Mouse (Mus musculus): ENCODE results near the gene Olfr153. TPM values are rescaled to one million over a fixed set of nuclear protein-coding genes. Genes with fewer than 3 reads are reported as not detected.
"Not testable (repeated sequence)": the region's sequence is repeated elsewhere in the genome, so short reads cannot be mapped to it uniquely, and the experiment has no call there.

Olfr153 gene
- not detected in 2 replicates for polyA plus RNA-seq (2011; ENCODE audit: insufficient read length, low read depth, missing spikeins)

- Histone ChIP-seq H3K4me3 (ENCODE audit: insufficient read depth, low read length) (no peak within 1 kb of the TSS), H3K4me1 (ENCODE audit: control insufficient read depth, insufficient read depth, low read length) (no peaks in the 10 kb centered on the region), H3K27ac (ENCODE audit: insufficient read depth, low read length) (no peak within 1 kb of the TSS)
- no peak for TF ChIP-seq CTCF (IDR thresholded peaks at IDR 0.05; ENCODE audit: borderline replicate concordance, insufficient read depth, low read length)
- TF ChIP-seq POLR2A (IDR thresholded peaks at IDR 0.05; ENCODE audit: low read depth, low read length), result no peak
Measured at GRCm38 (mm10) chr2:87531496-87531895, at the start of gene Olfr153. Gene Olfr153, plus strand, starts transcription at chr2:87531796.

DNA sequence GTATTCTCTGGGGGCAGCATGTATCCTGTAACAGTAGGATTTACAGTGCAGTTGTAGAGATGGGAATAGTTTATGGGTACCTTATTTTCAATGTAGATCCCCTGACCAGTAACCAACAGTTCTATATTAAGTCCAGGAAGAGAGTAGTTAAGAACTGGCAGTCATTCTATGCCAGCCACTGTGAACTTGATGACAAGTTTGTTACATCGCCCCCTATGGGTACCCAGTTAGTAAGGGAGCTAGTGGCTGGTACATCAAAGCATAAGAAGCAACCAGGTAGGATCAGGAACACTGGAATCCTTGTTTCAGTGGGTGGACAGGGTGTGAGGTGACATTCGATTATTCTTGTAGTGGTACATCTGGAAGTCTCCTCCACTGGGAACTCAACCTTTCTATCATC lies 49.3 kb upstream of the Olfr153 start:
- TF ChIP-seq CTCF (IDR thresholded peaks at IDR 0.05; ENCODE audit: borderline replicate concordance, insufficient read depth, low read length) (no peak), POLR2A (IDR thresholded peaks at IDR 0.05; ENCODE audit: low read depth, low read length) (no peak)

GRCm38 (mm10) chr2:87496993-87497392 lies 34.6 kb upstream of the Olfr153 start, which contains the start of gene Pramel7:
Gene Pramel7, minus strand, starts transcription at chr2:87497093.
- H3K4me1 ChIP-seq (ENCODE audit: control insufficient read depth, insufficient read depth, low read length); H3K27ac ChIP-seq (ENCODE audit: insufficient read depth, low read length); H3K4me3 ChIP-seq (ENCODE audit: insufficient read depth, low read length): not testable (repeated sequence)

More for the DNA sequence above, 49.3 kb upstream of the Olfr153 start:
- Histone ChIP-seq H3K4me1 (ENCODE audit: control insufficient read depth, insufficient read depth, low read length) (no peaks in the 10 kb centered on the region), H3K27ac (ENCODE audit: insufficient read depth, low read length) (no peak overlapping the region), H3K4me3 (ENCODE audit: insufficient read depth, low read length) (no peak overlapping the region)

- TF ChIP-seq POLR2A (IDR thresholded peaks at IDR 0.05; ENCODE audit: low read depth, low read length) (no peak), CTCF (IDR thresholded peaks at IDR 0.05; ENCODE audit: borderline replicate concordance, insufficient read depth, low read length) (no peak)
Measured at GRCm38 (mm10) chr2:87506265-87506664, 25.3 kb upstream of the Olfr153 start, which contains the start of gene Pramel6. Gene Pramel6, plus strand, starts transcription at chr2:87506565.

GRCm38 (mm10) chr2:87515046-87515445 lies 16.6 kb upstream of the Olfr153 start:
- TF ChIP-seq CTCF (IDR thresholded peaks at IDR 0.05; ENCODE audit: borderline replicate concordance, insufficient read depth, low read length) (no peak), POLR2A (IDR thresholded peaks at IDR 0.05; ENCODE audit: low read depth, low read length) (no peak)

More at GRCm38 (mm10) chr2:87506265-87506664, 25.3 kb upstream of the Olfr153 start, which contains the start of gene Pramel6:
- no peaks in the 10 kb centered on the region for H3K4me1 ChIP-seq (ENCODE audit: control insufficient read depth, insufficient read depth, low read length)
- no peak within 1 kb of the TSS for H3K4me3 ChIP-seq (ENCODE audit: insufficient read depth, low read length)
- no peak within 1 kb of the TSS for H3K27ac ChIP-seq (ENCODE audit: insufficient read depth, low read length)

GRCm38 (mm10) chr2:87515457-87516060 lies 16.0 kb upstream of the Olfr153 start:
- H3K4me1 ChIP-seq (ENCODE audit: control insufficient read depth, insufficient read depth, low read length), result no peaks in the 10 kb centered on the region
- no peak for TF ChIP-seq CTCF (IDR thresholded peaks at IDR 0.05; ENCODE audit: borderline replicate concordance, insufficient read depth, low read length)
- TF ChIP-seq POLR2A (IDR thresholded peaks at IDR 0.05; ENCODE audit: low read depth, low read length), result no peak

More at GRCm38 (mm10) chr2:87515046-87515445, 16.6 kb upstream of the Olfr153 start:
- Histone ChIP-seq H3K4me3 (ENCODE audit: insufficient read depth, low read length) (no peak overlapping the region), H3K27ac (ENCODE audit: insufficient read depth, low read length) (no peak overlapping the region), H3K4me1 (ENCODE audit: control insufficient read depth, insufficient read depth, low read length) (no peaks in the 10 kb centered on the region)

DNA sequence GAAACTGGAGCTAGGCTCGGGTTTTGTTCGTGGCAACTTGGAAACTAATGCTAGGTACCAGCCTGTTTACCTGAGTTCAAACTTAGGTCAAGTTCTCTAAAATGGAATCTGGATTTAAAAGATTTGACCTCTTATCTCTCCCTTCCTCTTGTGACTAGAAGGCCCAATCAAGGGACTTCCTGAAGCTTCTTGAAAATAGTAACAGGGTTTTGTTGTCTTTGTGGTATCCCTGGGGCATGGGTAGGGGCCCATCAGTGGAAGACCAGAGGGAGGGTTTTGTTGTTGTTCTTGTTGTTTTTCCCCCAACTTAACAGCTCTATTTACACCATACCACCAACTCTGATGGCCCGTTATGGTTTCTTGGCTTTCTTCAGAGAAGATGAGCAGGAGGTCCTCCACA lies 15.0 kb upstream of the Olfr153 start:
- H3K4me1 ChIP-seq (ENCODE audit: control insufficient read depth, insufficient read depth, low read length), result no peaks in the 10 kb centered on the region
- no peak for TF ChIP-seq CTCF (IDR thresholded peaks at IDR 0.05; ENCODE audit: borderline replicate concordance, insufficient read depth, low read length)
- no peak for TF ChIP-seq POLR2A (IDR thresholded peaks at IDR 0.05; ENCODE audit: low read depth, low read length)
- no peak overlapping the region for H3K4me3 ChIP-seq (ENCODE audit: insufficient read depth, low read length)
- H3K27ac ChIP-seq (ENCODE audit: insufficient read depth, low read length), result no peak overlapping the region

More at GRCm38 (mm10) chr2:87515457-87516060, 16.0 kb upstream of the Olfr153 start:
- Histone ChIP-seq H3K4me3 (ENCODE audit: insufficient read depth, low read length) (no peak overlapping the region), H3K27ac (ENCODE audit: insufficient read depth, low read length) (no peak overlapping the region)

DNA sequence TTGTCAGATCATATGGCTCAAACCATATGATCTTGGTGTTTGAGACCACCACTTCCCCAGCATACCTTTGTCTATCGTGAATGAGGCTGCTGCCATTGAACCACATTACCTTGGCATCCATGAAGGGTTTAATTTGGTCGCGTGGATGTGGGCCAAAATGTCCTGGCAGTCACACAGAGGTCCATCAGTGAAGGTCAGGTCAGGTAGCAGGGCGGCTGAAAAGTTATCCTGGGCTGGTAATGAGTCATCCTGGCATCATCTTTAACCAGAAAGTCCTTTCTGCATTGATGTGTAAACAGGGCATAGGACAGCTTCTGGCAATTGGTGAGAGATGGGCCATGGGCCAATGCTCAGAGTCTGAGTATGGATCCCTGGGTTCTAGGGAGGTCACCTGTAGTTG lies 10.9 kb upstream of the Olfr153 start:
- TF ChIP-seq CTCF (IDR thresholded peaks at IDR 0.05; ENCODE audit: borderline replicate concordance, insufficient read depth, low read length) (no peak), POLR2A (IDR thresholded peaks at IDR 0.05; ENCODE audit: low read depth, low read length) (no peak)
- Histone ChIP-seq H3K4me1 (ENCODE audit: control insufficient read depth, insufficient read depth, low read length) (no peaks in the 10 kb centered on the region), H3K4me3 (ENCODE audit: insufficient read depth, low read length) (no peak overlapping the region), H3K27ac (ENCODE audit: insufficient read depth, low read length) (no peak overlapping the region)

- H3K4me1 ChIP-seq (ENCODE audit: control insufficient read depth, insufficient read depth, low read length); H3K4me3 ChIP-seq (ENCODE audit: insufficient read depth, low read length); H3K27ac ChIP-seq (ENCODE audit: insufficient read depth, low read length): not testable (repeated sequence)
Measured at GRCm38 (mm10) chr2:87525899-87526616, 5.5 kb upstream of the Olfr153 start.

DNA sequence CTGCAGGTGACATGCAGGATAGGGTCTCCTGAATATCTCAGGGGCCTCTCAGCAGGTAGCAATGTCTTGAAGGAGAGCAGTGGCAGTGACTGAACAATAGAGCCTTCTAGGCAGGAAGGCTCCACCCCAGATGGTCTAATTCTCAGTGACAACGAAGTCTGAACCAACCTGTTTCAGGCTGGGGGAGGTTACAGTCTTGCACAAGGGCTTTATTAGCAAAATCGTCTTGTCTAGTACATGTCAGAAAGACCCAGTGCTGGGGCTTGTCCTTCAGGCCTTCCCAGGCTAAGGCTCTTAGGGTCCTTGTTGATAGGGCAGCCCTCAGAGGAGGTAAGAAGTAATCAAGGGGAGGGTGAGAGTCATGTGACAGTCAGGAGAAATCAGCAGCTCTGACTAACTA lies 3.2 kb downstream of the Olfr153 start:
- Histone ChIP-seq H3K4me1 (ENCODE audit: control insufficient read depth, insufficient read depth, low read length) (no peaks in the 10 kb centered on the region), H3K4me3 (ENCODE audit: insufficient read depth, low read length) (no peak overlapping the region), H3K27ac (ENCODE audit: insufficient read depth, low read length) (no peak overlapping the region)
- TF ChIP-seq POLR2A (IDR thresholded peaks at IDR 0.05; ENCODE audit: low read depth, low read length), result no peak
- no peak for TF ChIP-seq CTCF (IDR thresholded peaks at IDR 0.05; ENCODE audit: borderline replicate concordance, insufficient read depth, low read length)
